Mouse (Mus musculus) gastrocnemius, postnatal 14 days (tissue): ENCODE results near the gene Enthd1. TPM values are rescaled to one million over a fixed set of nuclear protein-coding genes. Genes with fewer than 3 reads are reported as not detected.

ENCODE experiments used
- DNase-seq: peaks from one replicate; pipeline ENCODE4 v3.0.0; 2021; ENCODE audit warnings: mixed read lengths
- intact Hi-C: fragments of 180-260 bp; cut with DNase I; formaldehyde crosslinking; loops from one replicate; pipeline ENCODE4 v1.15.1; 2025; ENCODE audit warnings: low total_unique reads
- total RNA-seq, 2 experiments: library from RNA; stranded (reverse); gene quantifications; 2 replicates each; pipeline ENCODE4 v1.2.3; 2021

Enthd1 gene
- total RNA-seq, 2 experiments from 2014 or later: not detected

DNA sequence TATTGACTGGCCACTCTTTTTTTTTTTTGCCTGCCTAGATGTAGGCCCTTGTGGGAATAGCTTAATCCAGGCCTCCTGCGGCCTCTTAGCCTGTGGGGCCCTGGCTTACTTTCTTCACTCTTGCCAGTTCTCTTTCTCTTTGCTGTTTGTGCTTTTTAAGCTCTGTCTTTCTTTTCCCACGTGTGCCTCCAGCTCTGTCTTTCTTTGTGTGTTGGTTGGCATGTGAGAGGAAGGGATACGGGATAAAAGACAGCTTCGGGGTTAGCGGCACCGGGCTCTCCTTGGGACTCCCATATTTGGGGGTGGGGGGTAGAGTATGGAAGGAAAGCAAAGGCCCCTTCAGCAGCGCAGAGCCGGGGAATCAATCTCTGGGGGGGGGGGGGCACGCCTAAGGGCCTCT lies 127.0 kb downstream of the Enthd1 start:
- intact Hi-C loops: no loop called here
- no peak for DNase-seq

DNA sequence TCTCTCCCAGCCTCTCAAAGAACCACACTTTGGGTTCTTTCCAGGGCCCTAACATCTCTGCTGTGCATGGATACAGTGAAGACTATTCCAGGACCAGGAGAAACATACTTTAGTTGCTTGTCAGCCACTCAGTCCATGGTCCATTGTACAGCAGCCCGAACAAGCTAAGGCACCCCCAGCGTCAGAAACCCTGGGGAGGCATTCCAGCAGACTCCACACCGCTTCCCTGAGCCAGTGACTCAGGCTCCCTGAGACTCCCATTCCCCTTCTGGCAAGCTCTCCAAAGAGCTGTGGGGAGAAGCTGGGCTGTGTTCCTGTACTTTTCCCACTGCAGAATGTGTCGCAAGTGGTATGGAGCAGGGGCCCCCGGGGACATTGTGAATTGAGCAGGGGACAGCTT lies 128.0 kb downstream of the Enthd1 start:
- DNase-seq: no peak
- intact Hi-C loops: no loop called here

DNA sequence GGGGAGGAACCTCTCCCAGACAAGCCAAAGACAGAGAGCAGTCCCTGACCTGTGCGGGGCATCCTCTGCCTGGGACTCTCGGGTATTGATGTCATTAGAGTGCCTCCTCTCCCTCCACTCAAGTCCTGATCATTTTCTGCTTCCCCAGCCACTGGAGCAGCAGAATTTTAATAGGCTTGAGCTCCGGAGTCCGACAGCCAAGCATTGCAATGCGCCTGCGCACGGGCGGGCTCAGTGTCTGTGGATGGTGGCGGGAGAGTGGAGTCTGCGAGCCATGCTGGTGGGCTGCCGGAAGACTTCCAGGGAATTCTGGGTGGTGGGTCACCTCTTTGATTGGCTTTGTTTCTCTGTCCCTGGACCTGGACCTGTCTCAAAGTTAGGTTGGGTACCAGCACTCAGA lies 134.6 kb downstream of the Enthd1 start:
- DNase-seq: no peak
- intact Hi-C loops: no loop called here

DNA sequence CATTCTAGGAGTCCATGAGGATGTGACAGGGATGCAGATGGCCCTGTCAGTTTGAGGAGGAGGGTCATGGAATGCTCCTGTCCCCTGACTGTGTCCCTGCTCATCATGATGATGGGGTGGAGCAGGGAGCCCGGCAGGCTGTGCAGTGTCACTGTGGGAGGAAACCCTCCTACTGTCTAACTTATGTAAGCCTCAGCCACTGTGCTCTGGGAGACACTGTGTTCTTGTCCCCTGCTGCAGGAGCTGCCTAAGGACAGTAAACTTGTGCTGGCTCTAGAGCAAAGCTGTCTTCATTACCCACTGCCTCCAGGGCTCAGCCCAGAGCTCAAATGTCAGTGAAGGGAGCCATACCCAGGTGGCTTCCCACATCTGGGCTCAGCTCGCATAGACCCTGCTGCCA lies 146.8 kb downstream of the Enthd1 start:
- intact Hi-C loops: no loop called here

DNA sequence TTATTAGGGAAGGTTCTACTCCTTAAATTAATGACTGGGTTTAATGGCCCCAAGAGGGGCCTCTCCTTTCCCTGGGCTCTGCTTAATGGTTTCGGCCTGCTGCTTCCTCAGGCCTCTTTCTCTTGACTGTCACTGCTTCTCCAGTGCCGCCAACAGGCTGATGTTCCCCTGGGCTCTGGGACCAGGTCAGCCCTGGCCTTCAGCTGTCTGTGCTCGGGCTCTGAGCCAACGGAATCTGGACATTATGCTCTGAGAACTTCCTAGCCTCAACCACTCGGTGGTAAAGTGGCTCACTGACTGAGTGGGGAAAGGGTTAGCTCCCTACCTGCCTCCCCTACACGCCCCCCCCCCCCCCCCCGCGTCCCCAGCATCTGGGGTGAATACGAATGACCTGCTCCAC lies 147.9 kb downstream of the Enthd1 start:
- intact Hi-C loops: no loop called here
- peak; percentile 32 for DNase-seq

More for the DNA sequence above, 146.8 kb downstream of the Enthd1 start:
- no peak for DNase-seq

DNA sequence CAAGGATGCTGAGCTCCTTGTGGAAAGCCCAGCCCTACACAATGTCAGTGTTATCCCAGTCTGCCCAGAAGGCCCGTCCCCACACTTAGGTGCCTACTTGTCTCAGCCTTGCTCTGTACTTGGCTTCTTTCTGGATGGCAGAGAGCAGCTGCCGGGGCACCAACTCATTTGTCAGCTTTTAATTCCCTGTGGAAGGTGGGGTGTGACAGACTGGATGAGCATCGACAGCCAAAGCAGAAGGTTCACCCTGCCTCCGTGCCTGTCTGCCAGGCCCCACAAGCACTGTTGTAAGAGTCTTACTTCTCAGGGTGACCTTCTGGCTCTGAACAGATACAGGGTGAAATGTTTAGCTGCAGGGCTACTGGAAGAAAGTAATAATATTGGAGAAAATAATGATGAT lies 149.8 kb downstream of the Enthd1 start:
- no peak for DNase-seq
- intact Hi-C loops: no loop called here

DNA sequence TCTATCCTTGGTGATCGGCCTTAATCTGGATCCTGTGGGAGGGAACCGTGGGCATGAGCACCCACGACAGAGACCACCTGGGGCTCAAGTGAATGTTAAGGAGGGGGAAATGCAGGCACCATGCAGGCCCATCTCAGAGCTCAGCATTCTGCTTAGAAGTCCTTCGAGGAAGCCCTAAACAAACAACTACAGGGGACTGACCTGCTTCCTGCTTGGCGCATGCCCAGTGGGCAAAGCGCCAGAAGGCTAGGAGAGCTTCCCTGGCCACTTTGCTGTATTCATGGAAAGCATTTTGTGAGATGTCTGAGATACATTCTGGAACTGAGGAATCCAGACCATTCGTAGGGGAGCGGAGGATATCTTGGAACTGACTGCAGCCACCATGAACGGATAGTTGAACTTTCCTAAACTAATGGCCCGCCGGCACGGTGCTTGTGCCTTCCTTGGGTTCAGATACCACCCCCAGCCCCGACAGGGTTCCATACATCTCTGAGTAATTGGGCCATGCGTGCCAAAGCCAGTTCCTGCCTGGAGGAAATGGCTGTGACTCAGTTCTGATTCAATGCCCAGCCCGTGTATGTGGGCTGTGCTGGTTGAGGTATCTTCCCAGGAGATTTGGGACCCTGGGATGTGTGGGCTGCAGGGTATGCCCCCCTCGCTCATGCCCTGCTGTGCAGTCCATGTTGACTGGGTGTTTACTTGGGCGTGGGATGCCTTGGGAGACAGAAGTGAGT lies 150.8 kb downstream of the Enthd1 start:
- intact Hi-C loops: no loop called here
- no peak for DNase-seq

DNA sequence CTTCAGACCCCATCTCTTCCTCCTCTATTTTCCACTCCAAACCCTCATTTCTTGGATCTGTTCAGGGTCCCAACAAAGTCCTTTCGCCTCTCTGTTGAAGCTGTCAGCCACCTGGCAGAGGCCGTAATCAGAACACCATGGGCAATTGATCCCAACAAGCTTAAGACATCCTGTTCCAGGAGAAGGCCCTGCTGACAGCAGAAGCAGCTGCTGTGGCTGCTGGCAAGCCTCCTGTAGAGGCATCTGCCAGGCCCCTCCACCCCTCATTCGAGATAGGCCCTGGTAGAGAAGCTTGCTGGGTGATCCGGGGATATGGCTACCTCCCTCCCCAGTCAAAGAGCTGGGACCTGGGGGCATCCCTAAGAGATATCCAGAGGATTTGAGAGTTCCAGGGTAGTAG lies 151.9 kb downstream of the Enthd1 start:
- DNase-seq: no peak
- intact Hi-C loops: no loop called here

DNA sequence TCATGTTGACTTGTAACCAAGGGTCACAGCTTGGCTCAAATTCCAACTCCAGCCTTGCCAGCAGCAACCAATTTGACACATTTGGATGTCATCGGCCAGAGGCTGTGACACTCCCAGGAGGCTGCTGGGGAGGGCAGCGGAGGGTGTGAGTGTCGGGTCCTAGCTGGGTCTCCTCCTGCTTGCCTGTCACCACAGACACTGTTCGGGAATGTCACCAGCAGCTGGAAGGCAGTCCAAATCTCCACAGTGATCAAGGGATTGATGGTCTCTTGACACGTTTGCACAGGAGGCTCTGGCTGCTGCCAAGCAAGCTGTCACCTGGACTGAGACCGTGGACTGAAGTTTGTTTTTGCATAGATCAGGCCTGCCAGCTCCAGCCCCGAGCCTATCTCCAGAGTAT lies 154.3 kb downstream of the Enthd1 start:
- intact Hi-C loops: no loop called here

DNA sequence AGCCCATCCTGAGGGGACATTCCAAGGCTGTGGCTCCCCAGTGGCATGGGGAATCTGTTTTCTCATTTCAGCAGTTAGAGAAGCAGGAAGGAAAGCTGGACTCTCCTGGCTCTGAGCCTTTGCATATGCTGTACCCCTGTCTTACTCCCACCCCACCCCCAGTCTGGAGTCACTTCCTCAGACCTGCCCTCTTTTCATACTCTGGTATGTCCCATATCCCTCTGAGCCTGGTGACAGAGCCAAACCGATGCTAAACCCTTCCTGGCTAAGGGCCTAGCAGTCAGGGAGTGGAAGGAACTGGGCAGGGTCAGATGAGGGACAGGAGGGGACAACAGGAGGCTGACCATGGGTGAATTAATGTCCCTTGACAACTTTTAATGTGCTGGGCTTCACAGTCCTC lies 157.1 kb downstream of the Enthd1 start:
- intact Hi-C loops: no loop called here
- DNase-seq: no peak

More for the DNA sequence above, 154.3 kb downstream of the Enthd1 start:
- no peak for DNase-seq

Other genes with a start within 250 kb of the Enthd1 start
- under 1 TPM; 0.06 to 0.31 TPM for gene Grap2, start 7.4 kb upstream of the Enthd1 start, total RNA-seq
- gene Fam83f, start 106.7 kb upstream of the Enthd1 start, total RNA-seq: under 1 TPM; 0.29 to 0.43 TPM
- 10 to 100 TPM; 40.6 to 45.7 TPM for gene Tnrc6b, start 146.2 kb upstream of the Enthd1 start, total RNA-seq